Mouse (Mus musculus) sigmoid colon, adult 10 weeks (tissue): ENCODE results near the gene Tab1. TPM values are rescaled to one million over a fixed set of nuclear protein-coding genes. Genes with fewer than 3 reads are reported as not detected.

Source experiments
- polyA plus RNA-seq: library from polyadenylated mRNA; stranded (reverse); fragments of 350-450 nt; fragmentation: Illumina TruSeq; extraction: RNeasy Lipid Tissue Mini Kit (QIAGEN cat#74804); gene quantifications from one replicate; pipeline ENCODE4 v1.2.3, GENCODE M21; 2014; ENCODE audit warnings: low read depth, low replicate concordance

Tab1 gene
- 0.41 TPM for polyA plus RNA-seq

DNA sequence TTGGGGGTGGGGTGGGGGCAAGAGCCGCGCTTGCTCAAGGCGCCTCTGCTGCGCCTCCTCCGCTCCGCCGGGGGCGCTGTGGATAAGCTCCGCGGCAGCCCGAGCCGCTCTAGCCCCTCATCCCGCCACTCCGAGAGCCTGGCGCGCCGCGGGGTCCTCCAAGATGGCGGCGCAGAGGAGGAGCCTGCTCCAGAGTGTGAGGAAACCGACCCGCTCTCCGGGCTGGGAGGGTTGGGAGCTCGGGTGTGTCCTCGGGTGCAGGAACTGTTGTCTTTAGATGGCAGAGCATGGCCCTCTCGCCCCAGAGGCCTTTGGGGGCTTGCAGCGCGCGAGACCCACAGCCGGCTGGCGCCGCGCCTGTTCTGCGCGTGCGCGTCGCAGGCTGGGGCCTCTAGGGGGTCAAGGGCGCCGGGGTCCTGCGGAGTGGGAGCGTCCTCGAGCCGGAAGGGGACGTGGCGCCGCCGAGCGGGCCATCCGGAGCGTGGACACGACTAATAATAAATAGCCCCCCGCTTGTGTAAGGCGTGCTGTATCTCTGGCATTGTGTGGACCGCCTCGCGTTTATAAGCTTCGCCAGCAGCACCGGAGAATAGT is at the start of gene Tab1:
TSS of gene Tab1 (plus strand) at position 135 of the 594 bp plus-strand sequence.

DNA sequence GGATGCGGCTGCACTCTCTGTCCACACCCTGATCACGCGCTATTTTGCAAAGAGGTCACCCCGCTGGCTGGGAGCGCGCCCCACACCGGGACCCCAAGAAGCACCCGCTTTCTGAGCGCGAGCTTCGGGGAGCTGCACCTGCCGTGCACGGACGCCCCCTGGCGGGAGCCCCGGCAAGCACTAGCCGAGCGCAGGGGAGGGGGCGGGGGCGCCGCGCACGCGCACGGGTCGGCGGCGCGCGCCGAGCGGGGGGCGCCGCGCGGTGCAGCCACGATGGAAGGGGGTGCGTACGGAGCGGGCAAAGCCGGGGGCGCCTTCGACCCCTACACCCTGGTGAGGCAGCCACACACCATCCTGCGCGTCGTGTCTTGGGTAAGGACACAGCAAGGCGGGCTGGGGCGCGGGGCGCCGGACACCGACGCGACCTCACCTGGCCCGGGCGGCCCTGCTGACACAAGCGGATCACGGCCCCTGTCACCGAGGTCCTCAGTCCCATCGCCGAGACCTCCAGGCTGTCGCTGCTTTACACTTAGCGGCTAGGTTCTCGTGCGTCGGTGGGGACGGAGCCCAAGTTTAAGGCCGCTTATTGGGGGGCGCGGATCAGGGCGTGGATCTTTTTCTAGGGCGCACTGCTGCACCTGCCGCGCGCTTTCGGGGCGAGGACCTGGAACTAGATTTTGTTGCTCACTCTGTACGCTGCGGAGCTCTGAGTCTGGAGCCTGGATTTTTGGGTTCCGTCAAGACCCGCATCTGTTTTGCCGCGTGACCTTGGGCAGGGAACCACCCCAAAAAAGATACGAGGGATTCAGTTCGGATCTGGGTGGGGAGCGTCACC is 41.6 kb upstream of the Tab1 start, which contains the start of the genes Syngr1 and Rpl3:
TSS of gene Syngr1 (plus strand) at position 214 of the 835 bp plus-strand sequence.
TSS of gene Rpl3 (minus strand) at position 748 of the 835 bp plus-strand sequence.

DNA sequence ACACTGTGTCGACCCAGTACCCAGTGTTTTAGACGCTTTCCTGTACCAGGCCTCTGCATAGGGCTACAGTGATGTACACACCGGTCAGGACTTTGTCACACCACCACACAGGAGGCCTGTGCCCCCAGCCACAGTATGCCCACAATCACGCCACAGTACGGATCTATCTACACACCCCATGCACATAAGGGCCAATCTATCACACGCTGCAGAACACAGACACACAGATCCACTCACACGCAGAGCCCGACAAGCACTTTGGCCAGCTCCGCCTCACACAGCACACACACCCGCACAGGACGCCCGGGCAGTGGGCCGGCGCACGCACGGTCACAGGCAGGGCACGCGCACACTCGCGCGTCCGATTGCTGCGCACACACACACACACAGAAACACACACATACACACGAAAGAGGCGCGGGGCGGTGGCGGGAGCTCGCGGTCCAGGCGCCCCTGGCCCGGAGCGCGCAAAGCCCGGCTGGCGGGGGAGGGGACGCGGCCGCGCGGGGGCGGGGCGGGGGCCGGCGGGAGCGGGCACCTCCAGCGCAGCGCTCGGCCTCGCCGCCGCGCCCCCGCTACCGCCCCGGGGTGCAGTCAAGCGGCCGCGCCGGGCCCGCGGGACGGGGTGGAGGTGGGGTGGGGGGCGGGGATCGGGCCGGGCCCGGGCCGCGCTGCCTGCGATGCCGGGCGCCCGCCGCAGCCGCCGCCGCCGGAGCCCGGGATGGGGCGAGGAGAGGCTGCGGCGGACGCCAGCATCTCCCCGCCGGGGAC is 40.3 kb downstream of the Tab1 start, which contains the start of gene Mgat3:
TSS of gene Mgat3 (plus strand) at position 721 of the 771 bp plus-strand sequence.

Other genes starting within 250 kb of the Tab1 start
- 37.5 TPM for gene Apobec3, start 241.5 kb upstream of the Tab1 start, polyA plus RNA-seq
- gene Cbx7, start 162.0 kb upstream of the Tab1 start, polyA plus RNA-seq: 1.6 TPM
- gene Pdgfb, start 118.2 kb upstream of the Tab1 start, polyA plus RNA-seq: 0.13 TPM
- 0.25 TPM for gene Syngr1, start 41.8 kb upstream of the Tab1 start, polyA plus RNA-seq
- 215 TPM for gene Rpl3, start 41.3 kb upstream of the Tab1 start, polyA plus RNA-seq
- gene Mgat3, start 40.6 kb downstream of the Tab1 start, polyA plus RNA-seq: 36.9 TPM
- gene Mief1, start 100.9 kb downstream of the Tab1 start, polyA plus RNA-seq: 21.5 TPM
- not detected for gene AC140267.1, start 102.7 kb downstream of the Tab1 start, polyA plus RNA-seq
- gene Atf4, start 122.1 kb downstream of the Tab1 start, polyA plus RNA-seq: 74.1 TPM
- 3.3 TPM for gene Rps19bp1, start 131.2 kb downstream of the Tab1 start, polyA plus RNA-seq
- gene Cacna1i, start 154.1 kb downstream of the Tab1 start, polyA plus RNA-seq: 0.09 TPM